Mouse (Mus musculus): ENCODE measurements around the gene Capn13.
"Not testable (repeated sequence)": the region's sequence is repeated elsewhere in the genome, so short reads cannot be mapped to it uniquely, and the experiment has no call there.

Capn13 gene

DNA sequence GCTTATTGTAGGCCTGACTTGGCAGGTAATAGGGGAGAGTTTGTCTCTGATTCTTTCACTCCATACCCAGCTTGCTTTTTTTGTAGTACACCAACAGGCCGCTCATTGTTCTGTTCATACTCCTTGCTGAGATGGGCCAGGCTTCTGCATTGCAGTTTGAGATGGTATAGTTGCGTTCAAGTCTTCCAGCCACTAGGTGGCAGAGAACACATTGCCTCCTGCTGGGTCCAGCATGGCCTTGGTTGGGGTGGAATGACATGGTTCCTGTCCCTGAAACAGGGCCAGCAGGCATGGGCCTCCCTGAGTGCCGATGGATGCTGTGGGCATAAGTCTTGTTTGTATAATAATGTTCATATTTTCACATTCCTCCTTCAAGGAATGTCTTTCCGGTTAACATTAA lies 122.9 kb downstream of the Capn13 start:
- no peak for DNase-seq (ENCODE audit: low spot score in 2 of 2)

DNA sequence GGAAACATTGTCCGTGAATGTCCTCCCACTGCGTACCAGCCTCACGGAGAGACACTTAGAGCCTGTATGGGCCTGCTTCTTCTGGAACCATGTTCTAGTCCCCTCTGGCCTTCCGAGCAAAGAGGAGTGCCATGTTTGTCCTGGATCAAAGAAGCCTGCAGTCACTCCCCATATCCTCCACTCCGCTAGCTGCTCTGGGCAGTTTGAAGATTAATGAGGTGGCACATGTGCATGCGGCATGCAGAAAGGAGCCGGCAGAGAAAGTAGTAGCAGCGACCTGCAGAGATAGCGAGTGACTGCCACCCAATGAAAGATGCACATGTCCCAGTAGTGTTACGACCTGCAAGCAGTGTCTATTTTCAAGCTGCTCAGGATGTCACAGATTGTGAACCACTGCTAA lies 125.6 kb downstream of the Capn13 start:
- no peak for DNase-seq (ENCODE audit: low spot score in 2 of 2)

DNA sequence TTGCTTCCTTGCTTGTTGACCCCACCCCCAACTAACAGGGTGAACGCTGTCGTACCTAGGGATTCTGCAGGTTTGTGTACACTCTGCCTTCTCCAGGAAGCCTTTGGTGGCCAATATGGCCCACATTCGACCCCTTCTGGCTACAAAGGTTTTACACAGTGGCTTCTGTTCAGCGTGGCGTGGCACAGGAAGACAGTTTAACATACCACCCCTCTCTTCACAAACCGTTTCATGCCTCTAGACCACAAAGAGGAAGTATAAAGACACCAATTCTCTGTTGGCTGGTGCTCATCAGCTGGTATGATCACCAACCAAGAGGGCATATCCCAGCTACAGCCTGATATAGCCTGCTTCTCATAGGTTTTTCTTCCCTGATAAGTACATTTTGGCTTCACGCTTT lies 126.9 kb downstream of the Capn13 start:
- no peak for DNase-seq (ENCODE audit: low spot score in 2 of 2)

DNA sequence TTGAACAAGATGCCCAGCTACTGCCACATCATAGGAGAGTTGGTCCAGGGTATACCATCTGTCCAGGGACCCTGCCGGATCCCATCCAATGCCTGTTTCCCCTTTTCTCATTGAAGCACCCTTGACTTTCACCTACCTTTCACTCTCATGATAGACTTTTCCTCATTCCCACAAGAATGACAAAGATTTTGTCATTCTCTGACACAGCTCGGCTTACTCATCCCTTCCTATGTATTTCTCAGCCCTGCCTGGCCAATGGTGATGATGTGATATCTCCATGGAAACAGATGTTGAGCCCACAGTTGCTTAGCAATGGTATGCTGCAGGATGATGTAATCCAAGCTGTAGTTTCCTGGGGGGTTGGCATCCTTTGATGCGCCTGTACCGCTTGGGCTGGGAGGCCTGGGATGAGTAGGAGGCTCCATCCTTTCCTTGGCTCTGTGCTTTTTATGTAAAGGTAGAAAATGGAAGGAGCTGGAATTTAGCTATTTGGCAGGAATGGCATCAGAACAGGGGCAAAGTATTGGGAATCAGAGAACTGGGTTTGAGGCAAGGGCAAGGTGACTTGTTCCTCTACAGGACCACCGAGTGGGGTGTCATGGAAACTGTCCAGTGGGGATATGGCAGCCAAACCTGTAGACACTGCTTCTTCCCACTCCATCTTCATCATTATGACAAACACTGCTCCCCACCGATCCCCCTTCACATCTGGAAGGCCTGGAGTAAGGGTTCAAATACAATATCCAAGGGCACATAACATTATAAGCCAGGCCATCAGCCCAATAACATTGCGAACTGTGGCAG lies 128.7 kb downstream of the Capn13 start:
- no peak for DNase-seq (ENCODE audit: low spot score in 2 of 2)

- DNase-seq (ENCODE audit: low spot score in 2 of 2): no peak
These were observed 129.5 kb downstream of the Capn13 start for GRCm38 (mm10) chr17:73270871-73271796.

DNA sequence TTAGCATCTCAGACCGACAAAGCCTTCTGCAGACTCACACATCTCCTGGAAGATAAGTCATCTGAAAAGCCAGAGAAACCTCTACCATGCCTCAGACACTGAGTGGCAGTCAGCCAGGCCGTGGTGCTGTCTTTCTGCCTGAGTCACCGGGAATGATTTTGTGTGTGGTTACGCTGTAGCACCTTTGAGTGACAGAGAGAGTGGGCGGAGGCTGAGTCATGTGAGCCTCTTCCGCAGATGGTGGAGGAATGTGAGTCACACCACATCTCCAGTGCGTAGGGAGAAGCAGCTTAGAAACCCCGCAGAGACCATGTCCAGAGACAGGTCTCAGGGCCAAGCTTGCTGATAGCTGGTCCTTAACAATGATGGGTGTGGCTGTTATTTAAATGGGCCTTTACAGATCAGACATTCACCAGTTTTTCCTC lies 137.6 kb downstream of the Capn13 start:
- peak; percentile 20 to 38 for DNase-seq (ENCODE audit: low spot score in 2 of 2)

- no peak for DNase-seq (ENCODE audit: low spot score in 2 of 2)
These were observed 138.1 kb downstream of the Capn13 start for GRCm38 (mm10) chr17:73262558-73262957.

DNA sequence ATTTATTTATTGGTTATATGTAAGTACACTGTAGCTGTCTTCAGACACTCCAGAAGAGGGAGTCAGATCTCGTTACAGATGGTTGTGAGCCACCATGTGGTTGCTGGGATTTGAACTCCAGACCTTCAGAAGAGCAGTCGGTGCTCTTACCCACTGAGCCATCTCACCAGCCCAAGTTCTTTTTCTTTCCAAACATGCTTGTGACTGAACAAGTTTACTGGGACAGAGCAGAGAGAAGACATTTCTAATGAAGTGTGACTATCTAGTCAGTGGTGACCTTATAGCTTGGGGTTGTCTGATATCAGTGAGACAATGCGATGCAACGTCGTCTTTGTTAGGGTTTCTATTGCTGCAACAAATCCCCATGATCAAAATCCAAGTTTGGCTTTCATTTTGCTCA lies 141.4 kb downstream of the Capn13 start:
- not testable (repeated sequence) for DNase-seq (ENCODE audit: low spot score in 2 of 2)

- peak; percentile 61 to 63 for DNase-seq (ENCODE audit: low spot score in 2 of 2)
These were observed 142.0 kb downstream of the Capn13 start for GRCm38 (mm10) chr17:73258620-73259019.

Data from thymus, postnatal 10 days (tissue).